Mouse (Mus musculus) cerebellum, adult 2 months (tissue): ENCODE results near the gene Eci1.

Experiments used
- CTCF ChIP-seq: fragments of 200-500 bp; IDR thresholded peaks from 2 replicates; pipeline ENCODE4 v1.5.1; 2011; ENCODE audit warnings: low read depth, mild to moderate bottlenecking, control low read depth, low read length, moderate library complexity, borderline replicate concordance; ENCODE audit not compliant: insufficient read depth
- POLR2A ChIP-seq: fragments of 200-500 bp; IDR thresholded peaks from 2 replicates; pipeline ENCODE4 v1.6.1; 2011; ENCODE audit warnings: low read length, control low read depth, borderline replicate concordance; ENCODE audit not compliant: insufficient read depth

DNA sequence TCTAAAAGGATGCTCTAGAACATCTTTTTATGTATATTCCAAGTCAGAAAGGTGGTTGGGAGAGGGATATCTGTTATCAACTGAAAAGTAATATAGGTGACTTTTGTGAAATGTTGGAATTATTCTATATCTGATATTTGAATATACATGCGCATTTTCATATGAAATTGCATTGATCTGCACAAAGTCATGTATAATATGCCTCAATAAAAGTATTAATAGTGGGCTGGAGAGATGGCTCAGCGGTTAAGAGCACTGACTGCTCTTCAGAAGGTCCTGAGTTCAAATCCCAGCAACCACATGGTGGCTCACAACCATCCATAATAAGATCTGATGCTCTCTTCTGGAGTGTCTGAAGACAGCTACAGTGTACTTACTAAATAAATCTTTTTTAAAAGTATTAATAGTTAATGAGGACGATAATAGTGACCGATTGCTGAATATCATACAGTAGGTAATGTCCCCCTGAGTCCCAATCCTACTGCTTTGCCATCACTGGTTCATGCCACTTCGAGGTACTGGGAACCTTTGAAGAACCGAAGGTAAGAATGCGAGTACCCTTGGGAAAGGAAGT is 43.0 kb downstream of the Eci1 start:
- no peak for TF ChIP-seq CTCF
- no peak for TF ChIP-seq POLR2A
